Mouse (Mus musculus): ENCODE data around the gene Cbs.
"Not testable (repeated sequence)": the region's sequence is repeated elsewhere in the genome, so short reads cannot be mapped to it uniquely, and the experiment has no call there.

The Cbs gene

GRCm38 (mm10) chr17:31646199-31647002 is 9.4 kb upstream of the Cbs start:
- DNase-seq (ENCODE audit: extremely low spot score, low read depth, low spot score) = no peak

- no peak for DNase-seq (ENCODE audit: extremely low spot score, low read depth, low spot score)
These were observed 5.9 kb upstream of the Cbs start for GRCm38 (mm10) chr17:31642913-31643312.

- DNase-seq (ENCODE audit: extremely low spot score, low read depth, low spot score) = no peak
These were observed 5.3 kb upstream of the Cbs start for GRCm38 (mm10) chr17:31642331-31642730.

GRCm38 (mm10) chr17:31639651-31640050 is 2.6 kb upstream of the Cbs start:
- no peak for DNase-seq (ENCODE audit: extremely low spot score, low read depth, low spot score)

GRCm38 (mm10) chr17:31637866-31638570 is 980 bp upstream of the Cbs start:
- no peak for DNase-seq (ENCODE audit: extremely low spot score, low read depth, low spot score)

- DNase-seq (ENCODE audit: extremely low spot score, low read depth, low spot score) = no peak
These were observed 629 bp downstream of the Cbs start for GRCm38 (mm10) chr17:31636277-31636941.

GRCm38 (mm10) chr17:31635781-31636180 is 1.3 kb downstream of the Cbs start:
- DNase-seq (ENCODE audit: extremely low spot score, low read depth, low spot score) = no peak

GRCm38 (mm10) chr17:31634896-31635295 is 2.1 kb downstream of the Cbs start:
- DNase-seq (ENCODE audit: extremely low spot score, low read depth, low spot score) = no peak

- DNase-seq (ENCODE audit: extremely low spot score, low read depth, low spot score) = no peak
These were observed 4.0 kb downstream of the Cbs start for GRCm38 (mm10) chr17:31633007-31633406.

- no peak for DNase-seq (ENCODE audit: extremely low spot score, low read depth, low spot score)
These were observed 5.8 kb downstream of the Cbs start for GRCm38 (mm10) chr17:31631081-31631800.

- no peak for DNase-seq (ENCODE audit: extremely low spot score, low read depth, low spot score)
These were observed 9.1 kb downstream of the Cbs start for GRCm38 (mm10) chr17:31627961-31628360.

- no peak for DNase-seq (ENCODE audit: extremely low spot score, low read depth, low spot score)
These were observed 13.9 kb downstream of the Cbs start for GRCm38 (mm10) chr17:31623101-31623500.

GRCm38 (mm10) chr17:31613086-31613755 is 23.8 kb downstream of the Cbs start:
- no peak for DNase-seq (ENCODE audit: extremely low spot score, low read depth, low spot score)

- DNase-seq (ENCODE audit: extremely low spot score, low read depth, low spot score) = no peak
These were observed 27.1 kb downstream of the Cbs start for GRCm38 (mm10) chr17:31609895-31610294.

- not testable (repeated sequence) for DNase-seq (ENCODE audit: extremely low spot score, low read depth, low spot score)
These were observed 27.9 kb downstream of the Cbs start for GRCm38 (mm10) chr17:31609173-31609572.

GRCm38 (mm10) chr17:31607256-31607951 is 29.6 kb downstream of the Cbs start:
- no peak for DNase-seq (ENCODE audit: extremely low spot score, low read depth, low spot score)

GRCm38 (mm10) chr17:31606424-31606823 is 30.6 kb downstream of the Cbs start:
- DNase-seq (ENCODE audit: extremely low spot score, low read depth, low spot score) = no peak

- DNase-seq (ENCODE audit: extremely low spot score, low read depth, low spot score) = no peak
These were observed 38.4 kb downstream of the Cbs start for GRCm38 (mm10) chr17:31598593-31598992.

GRCm38 (mm10) chr17:31597957-31598356 is 39.1 kb downstream of the Cbs start:
- no peak for DNase-seq (ENCODE audit: extremely low spot score, low read depth, low spot score)

- DNase-seq (ENCODE audit: extremely low spot score, low read depth, low spot score) = no peak
These were observed 42.0 kb downstream of the Cbs start for GRCm38 (mm10) chr17:31595077-31595476.
